Mouse (Mus musculus) lung, adult 2 months (tissue): ENCODE measurements around the gene Fam189a1.

ENCODE experiments used
- CTCF ChIP-seq: fragments of 200-500 bp; IDR thresholded peaks from 2 replicates; pipeline ENCODE4 v1.5.1; 2011; ENCODE audit warnings: mild to moderate bottlenecking, low read length, control low read depth; ENCODE audit not compliant: insufficient read depth
- POLR2A ChIP-seq: fragments of 200-500 bp; IDR thresholded peaks from 2 replicates; pipeline ENCODE4 v1.6.1; 2011; ENCODE audit warnings: low read depth, mild to moderate bottlenecking, control low read depth, low read length, borderline replicate concordance; ENCODE audit errors: extremely low read depth

- TF ChIP-seq CTCF, result no peak
- TF ChIP-seq POLR2A, result no peak
Measured at GRCm38 (mm10) chr7:64884187-64884862, 272.0 kb downstream of the Fam189a1 start.
